Mouse (Mus musculus) megakaryocyte, adult 5-6 weeks (primary cell): Measurements from ENCODE around the gene Wdfy1. TPM values are rescaled to one million over a fixed set of nuclear protein-coding genes. Genes with fewer than 3 reads are reported as not detected.

ENCODE experiments used
- ATAC-seq: 2 replicates; pipeline ENCODE4 v1.8.0; 2016; ENCODE audit warnings: mild to moderate bottlenecking, inconsistent platforms; ENCODE audit not compliant: poor library complexity, severe bottlenecking
- total RNA-seq, 2 experiments: library from RNA; stranded (forward) in 1 of 2; stranded (reverse) in 1 of 2; fragments of 153-499, 151-499 nt in 1 of 2; fragments of 221-1000, 200-1000 nt in 1 of 2; gene quantifications; 2 replicates each; pipeline versions ENCODE4 v1.2.3 to v1.2.4; 2015 to 2017

Gene Wdfy1
- total RNA-seq, 2 experiments from 2014 or later: 9.0 to 18.4 TPM

DNA sequence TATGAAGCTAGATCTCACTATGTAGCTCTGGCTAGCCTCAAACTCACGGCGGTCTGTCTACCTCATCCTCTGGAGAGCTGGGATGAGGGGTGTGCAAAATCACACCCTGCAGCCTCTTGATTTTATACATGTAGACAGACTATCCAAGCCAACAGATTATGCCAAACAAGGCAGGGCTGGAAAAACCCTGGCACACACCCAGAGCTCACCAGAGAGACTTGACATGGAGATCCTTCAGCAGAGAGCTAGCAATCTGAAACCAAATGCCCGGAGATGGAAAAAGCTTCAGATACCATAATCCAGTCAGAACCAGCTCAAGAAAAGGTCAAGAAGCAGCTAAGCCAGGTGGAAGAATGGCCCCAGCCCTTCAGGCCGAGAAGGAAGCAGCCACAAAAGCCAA is 111.0 kb downstream of the Wdfy1 start:
- ATAC-seq: no peak

DNA sequence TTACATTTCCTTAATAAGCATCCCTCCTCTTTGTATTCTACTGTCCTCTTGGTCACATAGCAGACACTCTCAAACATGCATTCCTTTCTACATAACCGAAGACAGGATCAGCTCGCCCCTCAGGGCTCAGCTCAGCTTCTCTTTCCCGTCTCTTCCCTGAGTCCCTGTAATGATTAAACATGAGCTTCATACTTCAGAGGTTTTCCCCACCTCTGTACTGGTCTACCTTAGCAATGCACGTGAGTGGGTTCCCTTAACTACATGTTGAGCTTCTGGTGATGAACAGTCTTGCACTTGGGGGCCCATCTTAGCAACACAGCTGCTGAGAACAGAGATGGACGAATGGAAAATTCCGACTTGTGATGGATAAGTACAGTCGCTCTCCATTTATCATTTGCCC is 116.3 kb downstream of the Wdfy1 start:
- ATAC-seq: no peak

DNA sequence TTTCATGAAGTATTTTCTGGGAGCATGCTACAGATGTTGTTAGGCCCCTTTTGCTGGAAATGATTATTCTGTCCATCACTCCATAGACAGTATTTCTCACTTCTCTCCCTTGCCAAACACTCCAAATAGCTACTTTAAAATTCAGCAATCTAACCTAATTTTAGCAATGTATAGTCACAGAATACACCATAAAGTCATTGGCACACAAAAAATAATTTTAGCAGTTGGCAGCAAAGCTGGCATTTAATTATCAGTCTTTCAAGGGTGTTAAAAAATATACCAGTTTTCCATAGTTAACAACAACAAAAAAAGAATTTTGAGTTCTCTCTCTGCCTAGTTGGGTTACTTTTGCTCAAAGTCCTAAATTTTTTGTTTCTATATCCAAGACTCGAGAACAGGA is 118.5 kb downstream of the Wdfy1 start:
- ATAC-seq: no peak

DNA sequence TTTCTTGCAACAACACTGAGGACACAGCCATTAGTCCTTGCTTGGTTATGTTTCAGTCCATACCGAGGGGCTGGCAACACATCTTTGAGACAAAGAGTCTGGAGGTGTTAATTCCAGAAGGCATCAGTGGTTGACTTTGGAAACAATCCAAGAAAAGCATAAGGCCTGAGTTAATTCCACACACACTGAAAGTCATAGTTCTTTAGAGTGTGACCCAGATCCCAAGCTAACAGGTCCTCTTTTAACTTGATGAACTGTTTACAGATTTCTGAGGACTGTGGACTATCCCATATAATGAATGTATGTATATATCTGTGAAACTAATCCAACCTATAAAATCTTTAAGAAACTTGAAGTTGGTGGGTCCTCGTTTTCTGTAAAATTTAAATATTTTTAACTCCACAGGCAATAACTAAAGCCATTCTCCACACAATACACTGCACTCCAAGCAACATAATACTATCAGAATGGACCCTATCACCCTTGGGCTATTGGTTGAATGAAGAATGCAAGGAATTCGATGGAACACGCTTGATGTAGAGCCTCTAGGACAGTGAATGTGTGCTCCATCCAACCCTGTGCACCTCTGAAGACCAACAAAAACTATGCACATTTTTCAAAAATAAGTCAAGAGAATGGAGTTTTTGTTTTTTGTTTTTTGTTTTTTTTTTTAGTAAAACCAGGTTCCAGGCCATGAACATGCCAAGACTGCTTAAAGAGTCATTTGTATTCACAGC is 120.0 kb downstream of the Wdfy1 start:
- no peak for ATAC-seq

DNA sequence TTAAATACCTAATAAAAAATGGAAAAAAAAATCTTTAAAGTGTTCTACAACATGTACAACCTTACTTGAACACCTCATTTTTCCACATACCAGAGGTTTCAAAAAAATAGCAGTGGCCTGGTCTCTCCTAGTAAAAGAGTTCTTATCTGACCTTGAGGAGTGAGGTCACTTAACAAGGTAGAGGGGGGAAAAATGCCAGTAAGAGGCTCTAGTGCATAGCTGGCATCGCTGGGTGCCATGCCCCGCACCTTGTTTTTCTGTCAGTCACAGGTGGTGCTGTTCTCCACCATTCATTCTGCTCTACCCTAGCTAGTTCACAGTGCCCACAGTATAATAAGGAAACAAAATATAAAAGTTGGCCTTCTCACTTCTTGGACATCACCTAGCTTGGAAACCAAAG is 121.0 kb downstream of the Wdfy1 start:
- no peak for ATAC-seq

Other genes with a start within 250 kb of the Wdfy1 start
- 33.2 and 35.8 TPM in 2 replicates for gene Ap1s3, start 104.2 kb downstream of the Wdfy1 start, total RNA-seq (2015)
- gene Ap1s3, start 104.2 kb downstream of the Wdfy1 start, total RNA-seq (2017): 5.9 and 12.3 TPM in 2 replicates
- gene Mrpl44, start 125 bp downstream of the Wdfy1 start, total RNA-seq (2015): 18.6 and 23.2 TPM in 2 replicates
- 15.4 and 20.3 TPM in 2 replicates for gene Mrpl44, start 125 bp downstream of the Wdfy1 start, total RNA-seq (2017)
- 3.3 and 8.2 TPM in 2 replicates for gene Serpine2, start 85.0 kb upstream of the Wdfy1 start, total RNA-seq (2015)
- gene Serpine2, start 85.0 kb upstream of the Wdfy1 start, total RNA-seq (2017): 3.1 and 6.4 TPM in 2 replicates